Mouse (Mus musculus) embryonic facial prominence, embryonic 15.5 days (tissue): ENCODE results near the gene Arhgap4. TPM values are rescaled to one million over a fixed set of nuclear protein-coding genes. Genes with fewer than 3 reads are reported as not detected.

Experiments used
- ATAC-seq: fragments of 200-750 bp; cut with Nextera tagmentation; 2 replicates; pipeline ENCODE4 v1.8.0; 2017; ENCODE audit warnings: low read depth, moderate TSS enrichment; ENCODE audit not compliant: insufficient number of reproducible peaks, low FRiP score, low TSS enrichment
- H3K27ac ChIP-seq: fragments of 300-500 bp; sonication (generic); replicated peaks from 2 replicates; pipeline ENCODE4 v1.5.1; 2015; ENCODE audit warnings: mild to moderate bottlenecking, inconsistent platforms
- H3K27me3 ChIP-seq: fragments of 300-500 bp; sonication (generic); 2 replicates; pipeline ENCODE4 v1.6.1; 2015; ENCODE audit warnings: inconsistent platforms
- H3K36me3 ChIP-seq: fragments of 300-500 bp; sonication (generic); 2 replicates; pipeline ENCODE4 v1.6.1; 2015; ENCODE audit warnings: mild to moderate bottlenecking, inconsistent platforms
- H3K4me1 ChIP-seq: fragments of 300-500 bp; sonication (generic); 2 replicates; pipeline ENCODE4 v1.6.1; 2015; ENCODE audit warnings: inconsistent platforms
- H3K4me2 ChIP-seq: fragments of 300-500 bp; sonication (generic); replicated peaks from 2 replicates; pipeline ENCODE4 v1.6.1; 2015; ENCODE audit warnings: mild to moderate bottlenecking, inconsistent platforms
- H3K4me3 ChIP-seq: fragments of 300-500 bp; sonication (generic); replicated peaks from 2 replicates; pipeline ENCODE4 v1.5.1; 2015; ENCODE audit warnings: mild to moderate bottlenecking, inconsistent platforms
- H3K9ac ChIP-seq: fragments of 300-500 bp; sonication (generic); 2 replicates; pipeline ENCODE4 v1.6.1; 2015; ENCODE audit warnings: inconsistent platforms
- H3K9me3 ChIP-seq: fragments of 300-500 bp; sonication (generic); replicated peaks from 2 replicates; pipeline ENCODE4 v1.6.1; 2016; ENCODE audit warnings: inconsistent platforms
- WGBS: fragments of 180-500 bp; shearing (Covaris S2); methylation state at CpG from one replicate; pipeline ENCODE4 v1.1.7; 2015; 5-methylcytosine and 5-hydroxymethylcytosine counted together
- polyA plus RNA-seq: library from polyadenylated mRNA; unstranded; fragments of >200 nt; fragmentation: Nextera tagmentation; extraction: Ambion mirVana; gene quantifications from 2 replicates; pipeline ENCODE4 v1.2.1, GENCODE M21; 2015

Gene Arhgap4
- polyA plus RNA-seq, 1 experiment from 2014 or later: 5.1 TPM

GRCm38 (mm10) chrX:73914827-73915703, 6.6 kb downstream of the Arhgap4 start:
- Histone ChIP-seq H3K9me3 (no peaks in the 10 kb centered on the region), H3K27ac (peak overlapping the region; percentile 74), H3K4me1 (no peaks in the 10 kb centered on the region), H3K27me3 (no peaks in the 10 kb centered on the region), H3K36me3 (peaks cover 8% of the 10 kb centered on the region; the same call in 1 of the 2 replicates), H3K9ac (no peak overlapping the region), H3K4me3 (peak overlapping the region; percentile 28), H3K4me2 (peak overlapping the region; percentile 40)
- peak; percentile 97 for ATAC-seq
- 25% methylated on average over 31 of the region's 31 CpGs for WGBS

- no peaks in the 10 kb centered on the region for H3K36me3 ChIP-seq
- no peaks in the 10 kb centered on the region for H3K27me3 ChIP-seq
- no peak overlapping the region for H3K4me2 ChIP-seq
- H3K9me3 ChIP-seq: no peaks in the 10 kb centered on the region
- no peaks in the 10 kb centered on the region for H3K4me1 ChIP-seq
- no peak overlapping the region for H3K9ac ChIP-seq
- no peak overlapping the region for H3K4me3 ChIP-seq
- ATAC-seq: no peak
- 75% methylated on average over 2 of the region's 2 CpGs for WGBS
- no peak overlapping the region for H3K27ac ChIP-seq
Measured at GRCm38 (mm10) chrX:73911588-73911987, 10.1 kb downstream of the Arhgap4 start.

GRCm38 (mm10) chrX:73911156-73911555, 10.5 kb downstream of the Arhgap4 start:
- Histone ChIP-seq H3K4me1 (no peaks in the 10 kb centered on the region), H3K36me3 (no peaks in the 10 kb centered on the region), H3K27me3 (no peaks in the 10 kb centered on the region), H3K27ac (no peak overlapping the region), H3K4me2 (peak overlapping the region; percentile 40), H3K4me3 (peak overlapping the region; percentile 22; the same call in 1 of the 2 replicates), H3K9ac (no peak overlapping the region), H3K9me3 (no peaks in the 10 kb centered on the region)
- no peak for ATAC-seq
- 19% methylated on average over 23 of the region's 26 CpGs for WGBS

- no peak overlapping the region for H3K4me2 ChIP-seq
- no peaks in the 10 kb centered on the region for H3K4me1 ChIP-seq
- no peak for ATAC-seq
- no peaks in the 10 kb centered on the region for H3K9me3 ChIP-seq
- H3K4me3 ChIP-seq: no peak overlapping the region
- no peak overlapping the region for H3K9ac ChIP-seq
- no peak overlapping the region for H3K27ac ChIP-seq
- no peaks in the 10 kb centered on the region for H3K27me3 ChIP-seq
- no peaks in the 10 kb centered on the region for H3K36me3 ChIP-seq
Measured at GRCm38 (mm10) chrX:73910451-73910850, 11.2 kb downstream of the Arhgap4 start.

- WGBS: 75% methylated on average over 1 of the region's 1 CpGs
- no peaks in the 10 kb centered on the region for H3K9me3 ChIP-seq
- no peak overlapping the region for H3K27ac ChIP-seq
- H3K36me3 ChIP-seq: no peaks in the 10 kb centered on the region
- no peaks in the 10 kb centered on the region for H3K27me3 ChIP-seq
- no peak overlapping the region for H3K9ac ChIP-seq
- no peaks in the 10 kb centered on the region for H3K4me1 ChIP-seq
- ATAC-seq: no peak
- no peak overlapping the region for H3K4me2 ChIP-seq
- no peak overlapping the region for H3K4me3 ChIP-seq
Measured at GRCm38 (mm10) chrX:73910049-73910448, 11.6 kb downstream of the Arhgap4 start.

GRCm38 (mm10) chrX:73897959-73898358, 23.7 kb downstream of the Arhgap4 start:
- Histone ChIP-seq H3K4me2 (no peak overlapping the region), H3K4me1 (no peaks in the 10 kb centered on the region), H3K9ac (no peak overlapping the region), H3K9me3 (no peaks in the 10 kb centered on the region), H3K27ac (no peak overlapping the region), H3K27me3 (no peaks in the 10 kb centered on the region), H3K36me3 (no peaks in the 10 kb centered on the region), H3K4me3 (no peak overlapping the region)
- no peak for ATAC-seq
- WGBS: 63% methylated on average over 3 of the region's 3 CpGs

- no peak within 1 kb of the TSS for H3K27ac ChIP-seq
- H3K27me3 ChIP-seq: no peaks in the 10 kb centered on the region
- no peak within 1 kb of the TSS for H3K9ac ChIP-seq
- H3K4me2 ChIP-seq: no peak within 1 kb of the TSS
- no peaks in the 10 kb centered on the region for H3K4me1 ChIP-seq
- no peak within 1 kb of the TSS for H3K4me3 ChIP-seq
- no peaks in the 10 kb centered on the region for H3K36me3 ChIP-seq
- ATAC-seq: no peak
- no peaks in the 10 kb centered on the region for H3K9me3 ChIP-seq
- WGBS: 17% methylated on average over 2 of the region's 2 CpGs
Measured at GRCm38 (mm10) chrX:73895719-73896118, 26.0 kb downstream of the Arhgap4 start, which contains the start of gene L1cam. L1cam (minus strand) TSS chrX:73896105.

- Histone ChIP-seq H3K9me3 (no peaks in the 10 kb centered on the region), H3K27me3 (no peaks in the 10 kb centered on the region), H3K36me3 (no peaks in the 10 kb centered on the region), H3K27ac (no peak overlapping the region), H3K9ac (no peak overlapping the region), H3K4me3 (no peak overlapping the region), H3K4me2 (no peak overlapping the region), H3K4me1 (no peaks in the 10 kb centered on the region)
- 90% methylated on average over 14 of the region's 14 CpGs for WGBS
- ATAC-seq: no peak
Measured at GRCm38 (mm10) chrX:73892833-73893232, 28.8 kb downstream of the Arhgap4 start.

GRCm38 (mm10) chrX:73891551-73892152, 30.0 kb downstream of the Arhgap4 start, which contains the start of gene Avpr2:
Avpr2 (plus strand) TSS chrX:73892102.
- Histone ChIP-seq H3K36me3 (no peaks in the 10 kb centered on the region), H3K9me3 (no peaks in the 10 kb centered on the region), H3K27me3 (no peaks in the 10 kb centered on the region), H3K27ac (no peak within 1 kb of the TSS), H3K4me3 (no peak within 1 kb of the TSS), H3K4me1 (no peaks in the 10 kb centered on the region), H3K9ac (no peak within 1 kb of the TSS), H3K4me2 (no peak within 1 kb of the TSS)
- WGBS: 58% methylated on average over 6 of the region's 6 CpGs
- no peak for ATAC-seq

- Histone ChIP-seq H3K27ac (no peak overlapping the region), H3K36me3 (no peaks in the 10 kb centered on the region), H3K4me2 (peak overlapping the region; percentile 68), H3K4me1 (peaks cover 6% of the 10 kb centered on the region; the same call in 1 of the 2 replicates), H3K9me3 (no peaks in the 10 kb centered on the region), H3K9ac (no peak overlapping the region), H3K27me3 (peaks cover 14% of the 10 kb centered on the region), H3K4me3 (no peak overlapping the region)
- 33% methylated on average over 6 of the region's 6 CpGs for WGBS
- no peak for ATAC-seq
Measured at GRCm38 (mm10) chrX:73881463-73881862, 40.2 kb downstream of the Arhgap4 start.

- Histone ChIP-seq H3K4me2 (peak overlapping the region; percentile 68), H3K9ac (no peak overlapping the region), H3K27ac (no peak overlapping the region), H3K27me3 (peaks cover 14% of the 10 kb centered on the region), H3K9me3 (no peaks in the 10 kb centered on the region), H3K4me1 (peaks cover 6% of the 10 kb centered on the region; the same call in 1 of the 2 replicates), H3K36me3 (no peaks in the 10 kb centered on the region), H3K4me3 (peak overlapping the region; percentile 44)
- WGBS: 27% methylated on average over 16 of the region's 16 CpGs
- ATAC-seq: no peak
Measured at GRCm38 (mm10) chrX:73881036-73881427, 40.6 kb downstream of the Arhgap4 start.
